9 mouse cellular contexts compared by ENCODE assay signal in genomic region chr14:22964796-22965660, GRCm38 (mm10).
DNase-seq lines count a peak whose midpoint lies in the region; ATAC-seq and TF ChIP-seq lines count a peak whose summit lies in the region.
"Had no signal": no experiment of that assay in that cellular context is flagged by ENCODE, and none has a peak within 500 bp of the region (broad histone marks: within the 10 kb centered on the region; RNA-seq: fewer than 3 reads in every experiment).

No protein-coding gene starts in this region.

- peak; percentile 19 for DNase-seq in gastrocnemius, postnatal 25 days
- DNase-seq in gastrocnemius, postnatal 4 days (ENCODE audit: low spot score in 2 of 2) = no peak
- peak; percentile 34 for DNase-seq in lung, embryonic 14.5 days
- no peak for DNase-seq in lung, postnatal 0 days (ENCODE audit: low spot score)
- peak; percentile 51 for DNase-seq in fibroblast of lung, adult 2 months (ENCODE audit: low read depth)
- peak; percentile 9 for DNase-seq in lung, postnatal 25 days (ENCODE audit: low spot score)
- DNase-seq in right cerebral cortex, postnatal 4 days = no peak
- no peak for DNase-seq in spleen, postnatal 10 days (ENCODE audit: low spot score in 2 of 2)
- DNase-seq: right cerebral cortex, adult 18-20 months had no signal

- H3K27ac ChIP-seq in lung, embryonic 14.5 days (ENCODE audit: low read depth) = no peak overlapping the region
- H3K27ac ChIP-seq in lung, postnatal 0 days (ENCODE audit: low read length) = no peak overlapping the region

- H3K27me3 ChIP-seq in lung, embryonic 14.5 days (ENCODE audit: insufficient read depth, low read length) = no peaks in the 10 kb centered on the region
- H3K27me3 ChIP-seq in lung, postnatal 0 days (replicated peaks; ENCODE audit: insufficient read depth, low read length) = no peaks in the 10 kb centered on the region

- H3K4me1 ChIP-seq in lung, embryonic 14.5 days (ENCODE audit: insufficient read depth) = no peaks in the 10 kb centered on the region
- no peaks in the 10 kb centered on the region for H3K4me1 ChIP-seq in lung, postnatal 0 days (ENCODE audit: insufficient read depth, low read depth, low read length)

- H3K4me3 ChIP-seq in lung, embryonic 14.5 days (ENCODE audit: low read depth, low read length) = no peak overlapping the region
- H3K4me3 ChIP-seq in lung, postnatal 0 days (ENCODE audit: low read depth, low read length) = no peak overlapping the region

- no peaks in the 10 kb centered on the region for H3K36me3 ChIP-seq in lung, embryonic 14.5 days (ENCODE audit: insufficient read depth)
- no peaks in the 10 kb centered on the region for H3K36me3 ChIP-seq in lung, postnatal 0 days (ENCODE audit: insufficient read depth, low read length)

- TF ChIP-seq CTCF in lung, embryonic 14.5 days (IDR thresholded peaks at IDR 0.05; ENCODE audit: low read depth) = no peak
- no peak for TF ChIP-seq CTCF in lung, postnatal 0 days (IDR thresholded peaks at IDR 0.05)

- H3K4me2 ChIP-seq in lung, embryonic 14.5 days = no peak overlapping the region
- H3K4me2 ChIP-seq in lung, postnatal 0 days (replicated peaks; ENCODE audit: low read depth, low read length) = no peak overlapping the region

- no peak for ATAC-seq in lung, embryonic 14.5 days (ENCODE audit: insufficient read depth)
- no peak for ATAC-seq in lung, postnatal 0 days

- WGBS in lung, embryonic 14.5 days = 71% methylated on average over 9 of the region's 9 CpGs
- WGBS in lung, postnatal 0 days = 76% methylated on average over 9 of the region's 9 CpGs

- H3K9ac ChIP-seq in lung, embryonic 14.5 days = no peak overlapping the region
- no peak overlapping the region for H3K9ac ChIP-seq in lung, postnatal 0 days (replicated peaks; ENCODE audit: low read depth)

- TF ChIP-seq EP300 in lung, postnatal 0 days (IDR thresholded peaks at IDR 0.05) = no peak

- H3K9me3 ChIP-seq in lung, embryonic 14.5 days (ENCODE audit: low read depth, low read length) = no peaks in the 10 kb centered on the region
- no peaks in the 10 kb centered on the region for H3K9me3 ChIP-seq in lung, postnatal 0 days (ENCODE audit: low read length)

Comparison
In these comparisons a context has a peak if more than half of its experiments do, and no peak if none do; other contexts are left out.
1. DNase-seq: peak in gastrocnemius, postnatal 25 days (single experiment), lung, embryonic 14.5 days (single experiment), fibroblast of lung, adult 2 months (single experiment) and lung, postnatal 25 days (single experiment); none in gastrocnemius, postnatal 4 days (0 of 2), lung, postnatal 0 days (single experiment), right cerebral cortex, postnatal 4 days (single experiment) and spleen, postnatal 10 days (0 of 2).